Mouse (Mus musculus) limb, embryonic 14.5 days (tissue): ENCODE measurements at regions not wholly inside any gene's neighbourhood (a gene's known extent, or its start where the extent isn't known, plus 50 kb on each side); places are given as distances from the start of the nearest gene placed in this dataset.

Source experiments
- ATAC-seq: fragments of 200-750 bp; cut with Nextera tagmentation; 2 replicates; pipeline ENCODE4 v1.8.0; 2017; ENCODE audit warnings: low read depth, moderate number of reproducible peaks, moderate TSS enrichment; ENCODE audit not compliant: low FRiP score
- DNase-seq: peaks from one replicate; pipeline ENCODE4 v3.0.0-alpha.2; 2015; ENCODE audit warnings: low spot score
- H3K27ac ChIP-seq: fragments of 300-500 bp; sonication (generic); replicated peaks from 2 replicates; pipeline ENCODE4 v1.5.1; 2014; ENCODE audit warnings: low read depth, mild to moderate bottlenecking, low read length, moderate library complexity, mixed read lengths
- H3K27me3 ChIP-seq: fragments of 300-500 bp; sonication (generic); 2 replicates; pipeline ENCODE4 v1.6.1; 2014; ENCODE audit warnings: low read length, mixed read lengths; ENCODE audit not compliant: control insufficient read depth, insufficient read depth
- H3K36me3 ChIP-seq: fragments of 300-500 bp; sonication (generic); 2 replicates; pipeline ENCODE4 v1.6.1; 2014; ENCODE audit warnings: mild to moderate bottlenecking, low read length, moderate library complexity, mixed read lengths; ENCODE audit not compliant: control insufficient read depth, insufficient read depth
- H3K4me1 ChIP-seq: fragments of 300-500 bp; sonication (generic); 2 replicates; pipeline ENCODE4 v1.6.1; 2014; ENCODE audit warnings: antibody characterized with exemption, low read length, mixed read lengths; ENCODE audit not compliant: control insufficient read depth, insufficient read depth
- H3K4me2 ChIP-seq: fragments of 300-500 bp; sonication (generic); replicated peaks from 2 replicates; pipeline ENCODE4 v1.6.1; 2014; ENCODE audit warnings: low read depth, mild to moderate bottlenecking, low read length, moderate library complexity; ENCODE audit not compliant: severe bottlenecking
- H3K4me3 ChIP-seq: fragments of 300-500 bp; sonication (generic); replicated peaks from 2 replicates; pipeline ENCODE4 v1.5.1; 2014; ENCODE audit warnings: low read length
- H3K9ac ChIP-seq: fragments of 300-500 bp; sonication (generic); 2 replicates; pipeline ENCODE4 v1.6.1; 2014; ENCODE audit warnings: mild to moderate bottlenecking, low read depth, low read length, moderate library complexity; ENCODE audit not compliant: severe bottlenecking
- H3K9me3 ChIP-seq: fragments of 300-500 bp; sonication (generic); 2 replicates; pipeline ENCODE4 v1.6.1; 2016; ENCODE audit warnings: low read length; ENCODE audit not compliant: control insufficient read depth
- POLR2A ChIP-seq: fragments of 200-500 bp; IDR thresholded peaks from 2 replicates; pipeline ENCODE4 v1.8.0; 2012; ENCODE audit warnings: inconsistent platforms, mild to moderate bottlenecking, moderate library complexity, borderline replicate concordance; ENCODE audit not compliant: insufficient read depth, insufficient read length; ENCODE audit errors: extremely low read depth
- WGBS: fragments of 180-500 bp; shearing (Covaris S2); extraction: QIAGEN DNeasy Blood & Tissue Kit; methylation state at CpG from one replicate; pipeline ENCODE4 v1.1.7; 2014; 5-methylcytosine and 5-hydroxymethylcytosine counted together

- Histone ChIP-seq H3K27ac (no peak overlapping the region), H3K4me2 (no peak overlapping the region), H3K9me3 (no peaks in the 10 kb centered on the region), H3K4me1 (no peaks in the 10 kb centered on the region), H3K9ac (no peak overlapping the region), H3K36me3 (no peaks in the 10 kb centered on the region), H3K27me3 (no peaks in the 10 kb centered on the region), H3K4me3 (no peak overlapping the region)
- WGBS: 55% methylated on average over 2 of the region's 2 CpGs
- no peak for TF ChIP-seq POLR2A
- DNase-seq: no peak
- ATAC-seq: no peak
These were observed 62.5 kb downstream of the Rad51ap2 start for GRCm38 (mm10) chr12:11518379-11518778.

- H3K9me3 ChIP-seq: no peaks in the 10 kb centered on the region
- no peak overlapping the region for H3K4me3 ChIP-seq
- no peak for ATAC-seq
- no peak overlapping the region for H3K4me2 ChIP-seq
- 58% methylated on average over 6 of the region's 6 CpGs for WGBS
- H3K4me1 ChIP-seq: no peaks in the 10 kb centered on the region
- DNase-seq: no peak
- H3K27me3 ChIP-seq: no peaks in the 10 kb centered on the region
- no peak overlapping the region for H3K9ac ChIP-seq
- TF ChIP-seq POLR2A: no peak
- no peak overlapping the region for H3K27ac ChIP-seq
- H3K36me3 ChIP-seq: no peaks in the 10 kb centered on the region
These were observed 107.0 kb downstream of the Rad51ap2 start for GRCm38 (mm10) chr12:11562891-11563290.

- Histone ChIP-seq H3K36me3 (no peaks in the 10 kb centered on the region), H3K27me3 (no peaks in the 10 kb centered on the region), H3K4me2 (no peak overlapping the region), H3K27ac (no peak overlapping the region), H3K9ac (no peak overlapping the region), H3K4me3 (no peak overlapping the region), H3K4me1 (no peaks in the 10 kb centered on the region), H3K9me3 (no peaks in the 10 kb centered on the region)
- no peak for TF ChIP-seq POLR2A
- 88% methylated on average over 1 of the region's 1 CpGs for WGBS
- no peak for ATAC-seq
- no peak for DNase-seq
These were observed 114.3 kb downstream of the Rad51ap2 start for GRCm38 (mm10) chr12:11570160-11570559.

- Histone ChIP-seq H3K27ac (no peak overlapping the region), H3K27me3 (no peaks in the 10 kb centered on the region), H3K4me2 (no peak overlapping the region), H3K9me3 (no peaks in the 10 kb centered on the region), H3K36me3 (no peaks in the 10 kb centered on the region), H3K4me1 (no peaks in the 10 kb centered on the region), H3K4me3 (no peak overlapping the region), H3K9ac (no peak overlapping the region)
- DNase-seq (no peak), ATAC-seq (no peak)
- 69% methylated on average over 2 of the region's 2 CpGs for WGBS
- TF ChIP-seq POLR2A: no peak
These were observed 148.1 kb downstream of the Rad51ap2 start for GRCm38 (mm10) chr12:11603946-11604345.

- Histone ChIP-seq H3K4me3 (no peak overlapping the region), H3K4me2 (no peak overlapping the region), H3K27ac (no peak overlapping the region), H3K9ac (no peak overlapping the region), H3K36me3 (no peaks in the 10 kb centered on the region), H3K27me3 (no peaks in the 10 kb centered on the region), H3K4me1 (no peaks in the 10 kb centered on the region), H3K9me3 (no peaks in the 10 kb centered on the region)
- DNase-seq (no peak), ATAC-seq (no peak)
- TF ChIP-seq POLR2A: no peak
These were observed 152.9 kb downstream of the Rad51ap2 start for GRCm38 (mm10) chr12:11608733-11609132.

GRCm38 (mm10) chr12:11611656-11612055, 155.8 kb downstream of the Rad51ap2 start:
- H3K4me1 ChIP-seq: no peaks in the 10 kb centered on the region
- no peak overlapping the region for H3K27ac ChIP-seq
- no peaks in the 10 kb centered on the region for H3K9me3 ChIP-seq
- no peak for DNase-seq
- TF ChIP-seq POLR2A: no peak
- no peak overlapping the region for H3K9ac ChIP-seq
- WGBS: 84% methylated on average over 2 of the region's 2 CpGs
- no peak overlapping the region for H3K4me3 ChIP-seq
- H3K4me2 ChIP-seq: no peak overlapping the region
- H3K36me3 ChIP-seq: no peaks in the 10 kb centered on the region
- no peak for ATAC-seq
- no peaks in the 10 kb centered on the region for H3K27me3 ChIP-seq
